8 mouse cellular contexts compared by ENCODE assay signal in genomic region chr12:23010199-23010598, GRCm38 (mm10).
DNase-seq lines count a peak whose midpoint lies in the region; ATAC-seq lines count a peak whose summit lies in the region.
"Not testable (repeated sequence)": the region's sequence is repeated elsewhere in the genome, so short reads cannot be mapped to it uniquely, and the experiment has no call there.

No protein-coding gene starts in this region.

- H3K9me3 ChIP-seq in forebrain, embryonic 12.5 days; heart, embryonic 15.5 days (replicated peaks); kidney, embryonic 14.5 days (ENCODE audit: control insufficient read depth, low read length); limb, embryonic 13.5 days; midbrain, embryonic 10.5 days (replicated peaks): not testable (repeated sequence)

- not testable (repeated sequence) for ATAC-seq in forebrain, embryonic 12.5 days (ENCODE audit: low FRiP score); heart, embryonic 15.5 days (replicated peaks; ENCODE audit: insufficient number of reproducible peaks, insufficient read depth, low FRiP score, low read depth); kidney, embryonic 14.5 days (ENCODE audit: low FRiP score, low TSS enrichment); limb, embryonic 13.5 days (ENCODE audit: low FRiP score, low read depth)

- H3K27me3 ChIP-seq in forebrain, embryonic 12.5 days; heart, embryonic 15.5 days; kidney, embryonic 14.5 days (ENCODE audit: control insufficient read depth, insufficient read depth, low read length); limb, embryonic 13.5 days; midbrain, embryonic 10.5 days (ENCODE audit: low read depth, poor library complexity, severe bottlenecking): not testable (repeated sequence)

- H3K4me3 ChIP-seq in forebrain, embryonic 12.5 days (replicated peaks), result peak overlapping the region; percentile 43
- peak overlapping the region; percentile 53 for H3K4me3 ChIP-seq in heart, embryonic 15.5 days
- H3K4me3 ChIP-seq in kidney, embryonic 14.5 days (ENCODE audit: low read length), result peak overlapping the region; percentile 38
- peak overlapping the region; percentile 48 for H3K4me3 ChIP-seq in limb, embryonic 13.5 days
- peak overlapping the region; percentile 57 for H3K4me3 ChIP-seq in midbrain, embryonic 10.5 days

- H3K9ac ChIP-seq in forebrain, embryonic 12.5 days, result peak overlapping the region; percentile 38; the same call in 1 of the 2 replicates
- H3K9ac ChIP-seq in heart, embryonic 15.5 days, result 0 out of 2 replicates have a peak overlapping the region, but pooled peaks have one; percentile 47
- H3K9ac ChIP-seq in kidney, embryonic 14.5 days (ENCODE audit: low read depth, low read length), result peak overlapping the region; percentile 56
- H3K9ac ChIP-seq in limb, embryonic 13.5 days, result peak overlapping the region; percentile 64

- H3K36me3 ChIP-seq in forebrain, embryonic 12.5 days (replicated peaks); heart, embryonic 15.5 days; kidney, embryonic 14.5 days (ENCODE audit: control insufficient read depth, insufficient read depth, low read length); limb, embryonic 13.5 days; midbrain, embryonic 10.5 days: not testable (repeated sequence)

- DNase-seq in adrenal gland, postnatal 25 days, result peak; percentile 52
- DNase-seq in midbrain, embryonic 10.5 days (ENCODE audit: low spot score), result peak; percentile 63
- peak; percentile 51 for DNase-seq in retina, postnatal 1 day
- peak; percentile 1 to 4 for DNase-seq in thymus, postnatal 36 days

- H3K27ac ChIP-seq in forebrain, embryonic 12.5 days; heart, embryonic 15.5 days; kidney, embryonic 14.5 days (ENCODE audit: low read depth, low read length); limb, embryonic 13.5 days: not testable (repeated sequence)
- peak overlapping the region; percentile 57; the same call in 1 of the 2 replicates for H3K27ac ChIP-seq in midbrain, embryonic 10.5 days (replicated peaks)

- H3K4me1 ChIP-seq in forebrain, embryonic 12.5 days; heart, embryonic 15.5 days (replicated peaks); kidney, embryonic 14.5 days (ENCODE audit: control insufficient read depth, insufficient read depth, low read length); limb, embryonic 13.5 days; midbrain, embryonic 10.5 days: not testable (repeated sequence)

- 2% methylated on average over 29 of the region's 37 CpGs for WGBS in forebrain, embryonic 12.5 days
- WGBS in heart, embryonic 15.5 days, result under 1% methylated on average over 30 of the region's 37 CpGs
- WGBS in kidney, embryonic 14.5 days, result 1% methylated on average over 35 of the region's 37 CpGs
- 2% methylated on average over 33 of the region's 37 CpGs for WGBS in limb, embryonic 13.5 days
- WGBS in midbrain, embryonic 10.5 days, result 2% methylated on average over 23 of the region's 37 CpGs

- peak overlapping the region; percentile 45 for H3K4me2 ChIP-seq in forebrain, embryonic 12.5 days
- H3K4me2 ChIP-seq in heart, embryonic 15.5 days, result peak overlapping the region; percentile 57
- H3K4me2 ChIP-seq in kidney, embryonic 14.5 days (replicated peaks; ENCODE audit: low read depth, low read length), result peak overlapping the region; percentile 21
- H3K4me2 ChIP-seq in limb, embryonic 13.5 days (replicated peaks), result peak overlapping the region; percentile 52

Comparison
In these comparisons a context has a peak if more than half of its experiments do, and no peak if none do; other contexts are left out.
1. DNase-seq: peak in every context shown above with its lines; median percentile 63 in midbrain, embryonic 10.5 days; 52 in adrenal gland, postnatal 25 days; 51 in retina, postnatal 1 day; 2 in thymus, postnatal 36 days.